Mouse (Mus musculus) myocyte (in vitro differentiated cells): ENCODE measurements around the gene Tomm40l.

Source experiments
- CEBPB ChIP-seq: IDR thresholded peaks from 2 replicates; pipeline ENCODE4 v1.6.1; 2011; ENCODE audit warnings: mild to moderate bottlenecking, moderate library complexity; ENCODE audit not compliant: poor library complexity, insufficient read depth, severe bottlenecking
- MAX ChIP-seq: IDR thresholded peaks from one replicate; pipeline ENCODE4 v1.6.1; 2011; ENCODE audit warnings: low read depth, mild to moderate bottlenecking, control low read depth
- MYOD1 ChIP-seq, 3 experiments: IDR thresholded peaks; one replicate each; pipeline ENCODE4 v1.6.1; 2011; ENCODE audit warnings: control low read depth in 2 of 3, low read depth in 2 of 3, mild to moderate bottlenecking in 2 of 3, moderate library complexity in 1 of 3; ENCODE audit not compliant: insufficient read length in 2 of 3, control insufficient read depth in 1 of 3
- POLR2A ChIP-seq: IDR thresholded peaks from one replicate; pipeline ENCODE4 v1.6.1; 2011; ENCODE audit warnings: low read depth, mild to moderate bottlenecking, control low read depth, moderate library complexity; ENCODE audit not compliant: insufficient read length
- POLR2AphosphoS2 ChIP-seq: IDR thresholded peaks from one replicate; pipeline ENCODE4 v1.6.1; 2011; ENCODE audit warnings: low read depth, control low read depth; ENCODE audit not compliant: insufficient read length
- REST ChIP-seq: IDR thresholded peaks from one replicate; pipeline ENCODE4 v1.6.1; 2011; ENCODE audit warnings: mild to moderate bottlenecking, control low read depth, moderate library complexity; ENCODE audit not compliant: insufficient read depth, insufficient read length
- SRF ChIP-seq: IDR thresholded peaks from one replicate; pipeline ENCODE4 v1.6.1; 2011; ENCODE audit warnings: low read depth; ENCODE audit not compliant: control insufficient read depth, insufficient read length
- TCF3 ChIP-seq: IDR thresholded peaks from one replicate; pipeline ENCODE4 v1.6.1; 2011; ENCODE audit warnings: low read depth, control low read depth; ENCODE audit not compliant: insufficient read length

GRCm38 (mm10) chr1:171199532-171199931 lies 22.8 kb downstream of the Tomm40l start:
- no peak for TF ChIP-seq POLR2A
- no peak for TF ChIP-seq POLR2AphosphoS2
- no peak for TF ChIP-seq CEBPB
- no peak for TF ChIP-seq MYOD1 (IDR thresholded peaks at IDR 0.05; ENCODE audit: control insufficient read depth in 1 of 3, insufficient read length in 2 of 3, low read depth in 2 of 3)
- no peak for TF ChIP-seq TCF3
- no peak for TF ChIP-seq REST
- TF ChIP-seq MAX: no peak
- no peak for TF ChIP-seq SRF
